In genomic region chr11:54390386-54390785, GRCm38 (mm10) we compare ENCODE assay signal across 24 mouse cellular contexts. TPM values are rescaled to one million over a fixed set of nuclear protein-coding genes. Genes with fewer than 3 reads are reported as not detected.
DNase-seq lines count a peak whose midpoint lies in the region; ATAC-seq lines count a peak whose summit lies in the region.
"Had no signal": no experiment of that assay in that cellular context is flagged by ENCODE, and none has a peak within 500 bp of the region (broad histone marks: within the 10 kb centered on the region; RNA-seq: fewer than 3 reads in every experiment).

No protein-coding gene starts in this region.

- H3K4me3 ChIP-seq in neural tube, embryonic 15.5 days (replicated peaks) = no peak overlapping the region
- H3K4me3 ChIP-seq: embryonic facial prominence, embryonic 15.5 days; erythroblast, embryonic 14.5 days; forebrain, embryonic 10.5 days; heart, embryonic 13.5 days; hindbrain, embryonic 15.5 days had no signal

- H3K9ac ChIP-seq in neural tube, embryonic 15.5 days (replicated peaks) = no peak overlapping the region
- H3K9ac ChIP-seq: embryonic facial prominence, embryonic 15.5 days; heart, embryonic 13.5 days; hindbrain, embryonic 15.5 days had no signal

- 78% methylated on average over 8 of the region's 8 CpGs for WGBS in neural tube, embryonic 15.5 days

- ATAC-seq in neural tube, embryonic 15.5 days (ENCODE audit: low FRiP score) = no peak
- peak; percentile 68 for ATAC-seq in granulocyte monocyte progenitor cell, adult 5-6 weeks (replicated peaks; ENCODE audit: poor library complexity, severe bottlenecking)
- ATAC-seq: forebrain, embryonic 14.5 days had no signal

- H3K4me1 ChIP-seq in neural tube, embryonic 15.5 days = no peaks in the 10 kb centered on the region
- H3K4me1 ChIP-seq: embryonic facial prominence, embryonic 15.5 days; forebrain, embryonic 10.5 days; heart, embryonic 13.5 days; hindbrain, embryonic 15.5 days had no signal

- H3K4me2 ChIP-seq in neural tube, embryonic 15.5 days = no peak overlapping the region
- H3K4me2 ChIP-seq: embryonic facial prominence, embryonic 15.5 days; heart, embryonic 13.5 days; hindbrain, embryonic 15.5 days had no signal

- no peak overlapping the region for H3K27ac ChIP-seq in neural tube, embryonic 15.5 days (replicated peaks)
- H3K27ac ChIP-seq: embryonic facial prominence, embryonic 15.5 days; forebrain, embryonic 10.5 days; heart, embryonic 13.5 days; hindbrain, embryonic 15.5 days had no signal

- H3K27me3 ChIP-seq in neural tube, embryonic 15.5 days (replicated peaks) = no peaks in the 10 kb centered on the region
- H3K27me3 ChIP-seq: CH12.LX; embryonic facial prominence, embryonic 15.5 days; heart, embryonic 13.5 days; hindbrain, embryonic 15.5 days had no signal

- peak; percentile 23 for DNase-seq in neural tube, embryonic 10.5 days (ENCODE audit: extremely low spot score, low spot score)
- peak; percentile 39 for DNase-seq in mesoderm, embryonic 11.5 days (ENCODE audit: low read depth, low spot score)
- DNase-seq in cerebellum, postnatal 10 days = no peak
- DNase-seq in thymus, postnatal 25 days = no peak
- DNase-seq: adrenal gland, adult 8-10 months; adrenal gland, postnatal 36 days; cerebellum, adult 2 months; cerebellum, postnatal 14 days; gastrocnemius, postnatal 10 days; heart, postnatal 36 days had no signal

- no peaks in the 10 kb centered on the region for H3K9me3 ChIP-seq in neural tube, embryonic 15.5 days (replicated peaks)
- H3K9me3 ChIP-seq: embryonic facial prominence, embryonic 15.5 days; forebrain, embryonic 10.5 days; heart, embryonic 13.5 days; hindbrain, embryonic 15.5 days had no signal

- H3K36me3 ChIP-seq in neural tube, embryonic 15.5 days = no peaks in the 10 kb centered on the region
- H3K36me3 ChIP-seq: embryonic facial prominence, embryonic 15.5 days; forebrain, embryonic 10.5 days; heart, embryonic 13.5 days; hindbrain, embryonic 15.5 days had no signal

RNA-seq across cellular contexts. Expression of gene Meikin, which starts 19.9 kb away (rescaled TPM):
- polyA plus RNA-seq in neural tube, embryonic 15.5 days (2015; fragmentation: Nextera tagmentation; extraction: Ambion mirVana) = not detected in 2 replicates
- total RNA-seq in granulocyte monocyte progenitor cell, adult 5-6 weeks (2014; fragmentation: Nextera tagmentation) = not detected in 2 replicates
- total RNA-seq in granulocyte monocyte progenitor cell, adult 5-6 weeks (2017) = not detected in 2 replicates
- total RNA-seq: adrenal gland, adult 8-10 months; adrenal gland, postnatal 36 days; CH12.LX; common myeloid progenitor, adult 5-6 weeks; gastrocnemius, postnatal 10 days; gastrocnemius, postnatal 4 days; heart, postnatal 36 days had no signal
- polyA plus RNA-seq: cerebellum, adult 2 months; embryonic facial prominence, embryonic 11.5 days; embryonic facial prominence, embryonic 15.5 days; erythroblast, embryonic 14.5 days; forebrain, embryonic 10.5 days; forebrain, embryonic 14.5 days; heart, embryonic 13.5 days; heart, postnatal 0 days; hindbrain, embryonic 11.5 days; hindbrain, embryonic 15.5 days had no signal

RNA-seq across cellular contexts. Expression of gene Fnip1, which starts 47.6 kb away (rescaled TPM):
- 9.0 and 9.2 TPM in 2 replicates for polyA plus RNA-seq in neural tube, embryonic 15.5 days (2015; fragmentation: Nextera tagmentation; extraction: Ambion mirVana)
- total RNA-seq in granulocyte monocyte progenitor cell, adult 5-6 weeks (2014; fragmentation: Nextera tagmentation) = 16.9 and 28.6 TPM in 2 replicates
- 28.8 and 32.2 TPM in 2 replicates for total RNA-seq in granulocyte monocyte progenitor cell, adult 5-6 weeks (2017)

Comparison
In these comparisons a context has a peak if more than half of its experiments do, and no peak if none do; other contexts are left out.
1. DNase-seq: peak in neural tube, embryonic 10.5 days (single experiment) and mesoderm, embryonic 11.5 days (single experiment); none in cerebellum, postnatal 10 days (0 of 2) and thymus, postnatal 25 days (single experiment).